Mouse (Mus musculus): ENCODE data around the gene Pygl. TPM values are rescaled to one million over a fixed set of nuclear protein-coding genes. Genes with fewer than 3 reads are reported as not detected.

The Pygl gene
- polyA plus RNA-seq, 1 experiment from 2014 or later: 27.6 TPM

GRCm38 (mm10) chr12:70251210-70251884 lies 20.1 kb upstream of the Pygl start:
- H3K9me3 ChIP-seq (ENCODE audit: control insufficient read depth, low read length): no peaks in the 10 kb centered on the region
- no peak overlapping the region for H3K4me3 ChIP-seq (ENCODE audit: low read length)
- no peak overlapping the region for H3K9ac ChIP-seq (ENCODE audit: low read depth, low read length)
- H3K27ac ChIP-seq (ENCODE audit: low read length): no peak overlapping the region
- no peak for ATAC-seq
- no peaks in the 10 kb centered on the region for H3K4me1 ChIP-seq (ENCODE audit: control insufficient read depth, insufficient read depth, low read length)
- no peaks in the 10 kb centered on the region for H3K36me3 ChIP-seq (ENCODE audit: control insufficient read depth, insufficient read depth, low read length)
- WGBS: 73% methylated on average over 15 of the region's 15 CpGs
- no peak overlapping the region for H3K4me2 ChIP-seq (ENCODE audit: low read depth, low read length)
- no peaks in the 10 kb centered on the region for H3K27me3 ChIP-seq (replicated peaks; ENCODE audit: control insufficient read depth, insufficient read depth, low read length)

- Histone ChIP-seq H3K9ac (ENCODE audit: low read depth, low read length) (no peak overlapping the region), H3K27ac (ENCODE audit: low read length) (no peak overlapping the region), H3K4me2 (ENCODE audit: low read depth, low read length) (no peak overlapping the region), H3K4me1 (ENCODE audit: control insufficient read depth, insufficient read depth, low read length) (no peaks in the 10 kb centered on the region), H3K36me3 (ENCODE audit: control insufficient read depth, insufficient read depth, low read length) (no peaks in the 10 kb centered on the region), H3K9me3 (ENCODE audit: control insufficient read depth, low read length) (no peaks in the 10 kb centered on the region), H3K27me3 (replicated peaks; ENCODE audit: control insufficient read depth, insufficient read depth, low read length) (no peaks in the 10 kb centered on the region), H3K4me3 (ENCODE audit: low read length) (no peak overlapping the region)
- 78% methylated on average over 10 of the region's 10 CpGs for WGBS
- no peak for ATAC-seq
These were observed 18.4 kb upstream of the Pygl start for GRCm38 (mm10) chr12:70249616-70250157.

GRCm38 (mm10) chr12:70247683-70248474 lies 16.6 kb upstream of the Pygl start:
- no peaks in the 10 kb centered on the region for H3K27me3 ChIP-seq (replicated peaks; ENCODE audit: control insufficient read depth, insufficient read depth, low read length)
- H3K4me1 ChIP-seq (ENCODE audit: control insufficient read depth, insufficient read depth, low read length): no peaks in the 10 kb centered on the region
- H3K27ac ChIP-seq (ENCODE audit: low read length): no peak overlapping the region
- H3K9me3 ChIP-seq (ENCODE audit: control insufficient read depth, low read length): no peaks in the 10 kb centered on the region
- H3K36me3 ChIP-seq (ENCODE audit: control insufficient read depth, insufficient read depth, low read length): no peaks in the 10 kb centered on the region
- no peak for ATAC-seq
- no peak overlapping the region for H3K4me2 ChIP-seq (ENCODE audit: low read depth, low read length)
- H3K9ac ChIP-seq (ENCODE audit: low read depth, low read length): no peak overlapping the region
- no peak overlapping the region for H3K4me3 ChIP-seq (ENCODE audit: low read length)
- WGBS: 58% methylated on average over 15 of the region's 15 CpGs

- Histone ChIP-seq H3K4me1 (ENCODE audit: control insufficient read depth, insufficient read depth, low read length) (no peaks in the 10 kb centered on the region), H3K4me2 (ENCODE audit: low read depth, low read length) (no peak overlapping the region), H3K9ac (ENCODE audit: low read depth, low read length) (no peak overlapping the region), H3K9me3 (ENCODE audit: control insufficient read depth, low read length) (no peaks in the 10 kb centered on the region), H3K27me3 (replicated peaks; ENCODE audit: control insufficient read depth, insufficient read depth, low read length) (no peaks in the 10 kb centered on the region), H3K27ac (ENCODE audit: low read length) (no peak overlapping the region), H3K36me3 (ENCODE audit: control insufficient read depth, insufficient read depth, low read length) (no peaks in the 10 kb centered on the region), H3K4me3 (ENCODE audit: low read length) (no peak overlapping the region)
- ATAC-seq: no peak
- 81% methylated on average over 7 of the region's 7 CpGs for WGBS
These were observed 11.3 kb upstream of the Pygl start for GRCm38 (mm10) chr12:70242550-70242949.

- Histone ChIP-seq H3K9ac (ENCODE audit: low read depth, low read length) (no peak overlapping the region), H3K27me3 (replicated peaks; ENCODE audit: control insufficient read depth, insufficient read depth, low read length) (no peaks in the 10 kb centered on the region), H3K27ac (ENCODE audit: low read length) (no peak overlapping the region), H3K36me3 (ENCODE audit: control insufficient read depth, insufficient read depth, low read length) (no peaks in the 10 kb centered on the region), H3K4me3 (ENCODE audit: low read length) (no peak overlapping the region), H3K4me2 (ENCODE audit: low read depth, low read length) (no peak overlapping the region), H3K4me1 (ENCODE audit: control insufficient read depth, insufficient read depth, low read length) (peaks cover 3% of the 10 kb centered on the region; the same call in 1 of the 2 replicates), H3K9me3 (ENCODE audit: control insufficient read depth, low read length) (no peaks in the 10 kb centered on the region)
- 77% methylated on average over 5 of the region's 5 CpGs for WGBS
- no peak for ATAC-seq
These were observed 8.5 kb upstream of the Pygl start for GRCm38 (mm10) chr12:70239741-70240140.

- no peak for ATAC-seq
- Histone ChIP-seq H3K4me2 (ENCODE audit: low read depth, low read length) (no peak overlapping the region), H3K9ac (ENCODE audit: low read depth, low read length) (no peak overlapping the region), H3K27me3 (replicated peaks; ENCODE audit: control insufficient read depth, insufficient read depth, low read length) (no peaks in the 10 kb centered on the region), H3K4me1 (ENCODE audit: control insufficient read depth, insufficient read depth, low read length) (peaks cover 3% of the 10 kb centered on the region; the same call in 1 of the 2 replicates), H3K4me3 (ENCODE audit: low read length) (no peak overlapping the region), H3K36me3 (ENCODE audit: control insufficient read depth, insufficient read depth, low read length) (no peaks in the 10 kb centered on the region), H3K27ac (ENCODE audit: low read length) (no peak overlapping the region), H3K9me3 (ENCODE audit: control insufficient read depth, low read length) (no peaks in the 10 kb centered on the region)
- 71% methylated on average over 8 of the region's 8 CpGs for WGBS
These were observed 7.3 kb upstream of the Pygl start for GRCm38 (mm10) chr12:70238604-70239003.

GRCm38 (mm10) chr12:70234938-70235484 lies 3.7 kb upstream of the Pygl start:
- Histone ChIP-seq H3K4me1 (ENCODE audit: control insufficient read depth, insufficient read depth, low read length) (peaks cover 3% of the 10 kb centered on the region; the same call in 1 of the 2 replicates), H3K36me3 (ENCODE audit: control insufficient read depth, insufficient read depth, low read length) (no peaks in the 10 kb centered on the region), H3K4me3 (ENCODE audit: low read length) (peak overlapping the region; percentile 43), H3K4me2 (ENCODE audit: low read depth, low read length) (peak overlapping the region; percentile 77), H3K27me3 (replicated peaks; ENCODE audit: control insufficient read depth, insufficient read depth, low read length) (no peaks in the 10 kb centered on the region), H3K9me3 (ENCODE audit: control insufficient read depth, low read length) (no peaks in the 10 kb centered on the region), H3K9ac (ENCODE audit: low read depth, low read length) (peak overlapping the region; percentile 68), H3K27ac (ENCODE audit: low read length) (no peak overlapping the region)
- WGBS: 5% methylated on average over 13 of the region's 13 CpGs
- peak; percentile 66 for ATAC-seq

GRCm38 (mm10) chr12:70234411-70234810 lies 3.1 kb upstream of the Pygl start:
- Histone ChIP-seq H3K36me3 (ENCODE audit: control insufficient read depth, insufficient read depth, low read length) (no peaks in the 10 kb centered on the region), H3K4me3 (ENCODE audit: low read length) (no peak overlapping the region), H3K9ac (ENCODE audit: low read depth, low read length) (no peak overlapping the region), H3K27me3 (replicated peaks; ENCODE audit: control insufficient read depth, insufficient read depth, low read length) (no peaks in the 10 kb centered on the region), H3K9me3 (ENCODE audit: control insufficient read depth, low read length) (no peaks in the 10 kb centered on the region), H3K4me2 (ENCODE audit: low read depth, low read length) (no peak overlapping the region), H3K27ac (ENCODE audit: low read length) (no peak overlapping the region), H3K4me1 (ENCODE audit: control insufficient read depth, insufficient read depth, low read length) (peaks cover 3% of the 10 kb centered on the region; the same call in 1 of the 2 replicates)
- WGBS: 15% methylated on average over 6 of the region's 6 CpGs
- peak; percentile 70; the same call in 1 of the 2 replicates for ATAC-seq

GRCm38 (mm10) chr12:70233637-70234315 lies 2.5 kb upstream of the Pygl start:
- WGBS: 88% methylated on average over 6 of the region's 6 CpGs
- Histone ChIP-seq H3K4me2 (ENCODE audit: low read depth, low read length) (no peak overlapping the region), H3K27ac (ENCODE audit: low read length) (no peak overlapping the region), H3K27me3 (replicated peaks; ENCODE audit: control insufficient read depth, insufficient read depth, low read length) (no peaks in the 10 kb centered on the region), H3K9ac (ENCODE audit: low read depth, low read length) (no peak overlapping the region), H3K4me3 (ENCODE audit: low read length) (no peak overlapping the region), H3K36me3 (ENCODE audit: control insufficient read depth, insufficient read depth, low read length) (no peaks in the 10 kb centered on the region), H3K9me3 (ENCODE audit: control insufficient read depth, low read length) (no peaks in the 10 kb centered on the region), H3K4me1 (ENCODE audit: control insufficient read depth, insufficient read depth, low read length) (peaks cover 3% of the 10 kb centered on the region; the same call in 1 of the 2 replicates)
- ATAC-seq: no peak

All from intestine, embryonic 16.5 days (tissue).